Mouse (Mus musculus) Muller cell, postnatal 12 days (primary cell): ENCODE results near the gene Olfr1278.
"Not testable (repeated sequence)": the region's sequence is repeated elsewhere in the genome, so short reads cannot be mapped to it uniquely, and the experiment has no call there.

Experiments
- DNase-seq: peaks from one replicate; pipeline ENCODE4 v3.0.0-alpha.2; 2015; ENCODE audit errors: inconsistent ontology term

The Olfr1278 gene

GRCm38 (mm10) chr2:111289836-111290235 is at the start of gene Olfr1278:
Gene Olfr1278 (plus strand): TSS chr2:111290136.
- no peak for DNase-seq

- no peak for DNase-seq
Observed at GRCm38 (mm10) chr2:111254216-111254615, 35.7 kb upstream of the Olfr1278 start, which contains the start of gene Olfr1276. Gene Olfr1276 (plus strand): TSS chr2:111254516.

DNA sequence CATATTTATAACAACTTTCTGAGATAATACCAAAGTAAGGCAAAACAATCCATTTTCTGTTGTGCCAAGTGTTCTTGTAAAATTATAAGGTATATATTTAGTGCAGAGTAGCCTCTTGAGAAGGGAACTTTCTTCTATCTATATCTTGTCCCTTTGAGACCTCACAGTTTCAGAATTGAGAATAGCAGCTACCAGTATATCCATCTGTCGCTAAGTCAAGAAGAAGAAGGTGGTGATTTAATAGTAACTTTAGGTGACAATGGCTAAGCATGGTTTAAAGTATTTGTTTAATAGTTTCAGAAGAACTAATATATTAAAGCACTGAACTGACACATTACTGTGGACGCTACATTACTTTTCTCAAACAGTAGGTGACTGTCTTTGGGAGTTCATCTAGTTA is 15.9 kb upstream of the Olfr1278 start, which contains the start of gene Olfr1277:
Gene Olfr1277, minus strand, starts transcription at position 101 of the 400 bp plus-strand sequence.
- DNase-seq, result no peak

DNA sequence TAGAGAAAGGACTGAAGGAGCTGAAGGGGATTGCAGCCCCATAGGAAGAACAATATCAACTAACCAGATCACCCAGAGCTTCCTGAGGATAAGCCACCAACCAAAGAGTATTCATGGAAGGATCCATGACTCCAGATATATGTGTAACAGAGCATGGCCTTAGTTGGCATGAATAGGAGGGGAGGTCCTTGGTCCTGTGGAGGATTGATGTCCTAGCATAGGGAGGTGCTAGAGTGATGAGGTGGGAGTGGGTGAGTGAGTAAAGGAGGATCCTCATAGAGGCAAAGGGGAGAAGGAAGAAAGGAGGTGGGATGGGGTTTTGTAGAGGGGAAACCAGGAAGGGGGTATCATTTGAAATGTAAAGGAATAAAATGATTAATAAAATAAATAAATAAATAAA is 8.6 kb downstream of the Olfr1278 start:
- DNase-seq, result no peak

GRCm38 (mm10) chr2:111300374-111300773 is 10.4 kb downstream of the Olfr1278 start, which contains the start of gene Olfr1279:
Gene Olfr1279 (plus strand): TSS chr2:111300635.
- no peak for DNase-seq

- DNase-seq, result no peak
Observed at GRCm38 (mm10) chr2:111313717-111314116, 23.8 kb downstream of the Olfr1278 start, which contains the start of gene Olfr1280. Gene Olfr1280 (plus strand): TSS chr2:111314017.

DNA sequence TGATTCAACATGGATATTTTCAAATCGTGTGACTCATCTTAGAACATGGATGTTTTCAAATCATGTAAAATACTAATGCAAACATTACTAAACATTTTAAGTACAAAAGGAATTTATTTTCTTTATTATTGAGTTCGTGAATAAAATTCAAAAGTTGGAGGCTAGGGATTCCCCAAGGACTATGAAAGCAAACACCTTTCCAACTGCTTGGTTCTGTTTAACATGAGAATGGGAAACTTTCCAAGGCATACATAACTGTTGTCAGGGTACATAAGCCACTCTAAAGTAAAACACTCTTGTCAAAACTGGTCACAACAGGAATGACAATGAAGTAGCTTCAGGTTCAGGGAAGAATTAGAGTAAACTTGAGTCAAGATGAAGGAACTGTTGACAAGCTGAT is 36.3 kb downstream of the Olfr1278 start, which contains the start of gene Olfr1281:
Gene Olfr1281, plus strand, starts transcription at position 301 of the 400 bp plus-strand sequence.
- DNase-seq, result no peak

GRCm38 (mm10) chr2:111333721-111334120 is 43.8 kb downstream of the Olfr1278 start:
- not testable (repeated sequence) for DNase-seq

DNA sequence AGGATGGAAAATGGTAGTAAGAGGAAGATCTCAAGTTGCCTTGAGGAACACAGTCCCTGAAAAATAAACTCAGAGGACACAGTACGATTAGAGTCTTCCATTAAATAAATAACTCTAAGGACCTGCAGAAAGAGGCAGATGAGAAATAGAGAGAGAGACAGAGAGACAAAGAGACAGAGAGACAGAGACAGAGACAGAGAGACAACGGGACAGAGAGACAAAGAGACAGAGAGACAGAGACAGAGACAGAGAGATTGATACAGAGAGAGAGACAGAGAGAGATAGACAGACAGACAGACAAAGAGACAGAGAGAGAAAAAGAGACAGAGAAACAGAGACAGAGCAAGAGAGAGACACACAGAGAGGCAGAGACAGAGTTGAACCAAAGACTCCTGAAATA is 46.0 kb downstream of the Olfr1278 start, which contains the start of gene Olfr1282:
Gene Olfr1282, minus strand, starts transcription at position 101 of the 400 bp plus-strand sequence.
- DNase-seq, result no peak
